Mouse (Mus musculus): ENCODE results near the gene Ptpdc1. TPM values are rescaled to one million over a fixed set of nuclear protein-coding genes. Genes with fewer than 3 reads are reported as not detected.

The Ptpdc1 gene
- total RNA-seq, 2 experiments from 2014 or later, result 21.3 to 23.5 TPM

DNA sequence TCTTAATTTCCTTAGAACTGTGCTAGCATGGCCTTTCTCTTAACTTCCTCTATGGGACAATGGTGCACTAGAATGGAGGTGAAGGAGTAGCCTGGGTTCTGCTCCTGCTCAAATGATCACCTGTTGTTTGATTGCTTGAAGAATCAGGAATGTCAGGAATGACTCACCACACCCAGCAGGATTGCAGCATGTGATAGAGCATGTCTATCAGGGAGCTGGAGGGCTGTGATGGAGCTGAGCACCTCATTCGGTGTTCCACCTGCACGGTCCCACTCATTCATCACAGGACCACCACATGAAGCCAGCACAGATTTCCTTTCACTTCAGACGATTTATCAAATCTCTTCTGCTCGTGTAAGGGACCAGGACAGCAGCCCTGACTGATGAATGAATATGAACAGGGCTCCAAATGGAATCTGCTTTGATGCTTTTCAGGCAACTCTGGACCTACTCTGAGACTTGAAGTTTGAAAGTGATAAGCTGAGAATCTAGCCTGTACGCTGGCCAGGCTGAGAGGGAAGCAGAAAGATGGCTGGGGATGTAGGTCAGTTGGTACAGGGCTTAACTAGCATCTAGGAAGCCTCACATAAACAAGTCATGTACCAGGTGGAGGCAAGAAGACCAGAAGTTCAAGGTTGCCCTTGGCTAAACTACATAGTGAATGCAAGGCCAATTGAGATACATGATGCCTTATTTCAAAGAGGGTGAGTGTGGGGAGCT lies 60.4 kb downstream of the Ptpdc1 start:
- intact Hi-C loops (cut with DNase I), result no loop called here
- DNase-seq (ENCODE audit: extremely low spot score in 1 of 2, low spot score in 2 of 2), result no peak

DNA sequence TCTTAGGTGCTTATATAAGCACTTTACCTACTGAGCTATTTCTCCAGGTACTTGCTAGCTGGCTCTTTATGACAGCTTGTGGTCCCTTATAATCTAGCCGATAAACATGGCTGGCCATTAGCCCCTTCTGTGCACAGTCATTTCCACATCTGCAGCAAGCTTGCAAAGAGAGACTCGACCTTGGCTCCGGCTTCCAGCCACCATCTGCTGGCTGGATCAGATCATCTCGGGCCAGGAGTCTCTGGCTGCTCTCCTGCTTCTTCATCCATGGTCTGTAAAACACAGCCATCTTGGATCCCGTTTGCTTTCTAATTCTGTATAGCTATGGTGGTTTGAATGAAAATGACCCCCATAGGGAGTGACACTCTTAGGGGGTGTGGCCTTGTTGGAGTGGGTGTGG lies 63.1 kb downstream of the Ptpdc1 start:
- intact Hi-C loops (cut with DNase I), result no loop called here
- no peak for DNase-seq (ENCODE audit: extremely low spot score in 1 of 2, low spot score in 2 of 2)

DNA sequence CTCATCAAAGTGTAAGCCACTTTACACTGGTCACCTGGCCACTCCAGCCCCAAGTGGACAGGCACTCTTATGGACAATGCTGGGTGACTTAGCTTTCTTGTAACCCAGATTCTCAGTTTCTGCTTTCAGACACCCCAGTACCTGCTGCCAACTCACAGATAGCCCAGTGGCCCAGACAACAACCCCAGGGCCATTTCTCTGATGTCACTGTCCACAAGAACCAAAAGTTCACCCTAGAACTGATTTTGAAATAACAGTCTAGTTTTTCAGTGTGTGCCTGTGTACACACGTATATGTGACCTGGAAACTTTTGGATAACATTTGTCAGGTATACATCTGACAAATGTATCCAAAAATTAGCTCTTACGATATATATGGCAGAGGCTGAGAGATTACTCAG lies 64.0 kb downstream of the Ptpdc1 start:
- intact Hi-C loops (cut with DNase I), result no loop called here
- DNase-seq (ENCODE audit: extremely low spot score in 1 of 2, low spot score in 2 of 2), result no peak

DNA sequence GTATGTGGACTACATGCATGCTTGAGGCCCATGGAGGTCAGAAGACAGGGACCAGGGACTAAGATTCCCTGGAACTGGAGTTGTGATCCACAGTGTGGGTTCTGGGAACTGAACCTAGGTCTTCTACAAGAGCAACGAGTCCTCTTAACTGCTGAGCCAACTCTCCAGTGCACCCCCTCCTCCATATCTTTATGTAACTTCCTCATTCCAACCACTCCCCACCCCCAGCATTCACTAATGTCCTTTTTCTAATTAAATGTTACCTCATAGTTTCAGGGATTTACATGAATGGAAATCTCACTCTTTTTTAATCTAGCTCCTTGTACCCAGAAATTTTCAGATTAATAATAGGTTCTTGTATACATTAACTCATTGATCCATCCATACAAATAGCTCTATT lies 69.5 kb downstream of the Ptpdc1 start:
- DNase-seq (ENCODE audit: extremely low spot score in 1 of 2, low spot score in 2 of 2), result no peak
- intact Hi-C loops (cut with DNase I), result no loop called here

DNA sequence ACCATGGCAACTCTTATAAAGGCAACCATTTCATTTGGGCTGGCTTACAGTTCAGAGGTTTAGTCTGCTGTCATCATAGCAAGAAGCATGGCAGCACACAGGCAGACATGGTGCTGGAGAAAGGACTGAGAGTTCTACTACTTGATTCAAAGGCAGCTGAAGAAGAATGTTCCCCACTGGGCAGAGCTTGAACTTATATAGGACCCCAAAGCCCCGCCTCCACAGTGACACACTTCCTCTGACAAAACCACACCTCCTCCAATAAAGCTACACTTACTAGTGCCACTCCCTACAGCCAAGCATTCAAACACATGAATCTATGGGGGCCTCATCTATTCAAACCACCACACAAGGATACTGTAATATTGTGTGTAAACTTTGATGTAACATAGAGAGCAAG lies 70.9 kb downstream of the Ptpdc1 start:
- no peak for DNase-seq (ENCODE audit: extremely low spot score in 1 of 2, low spot score in 2 of 2)
- intact Hi-C loops (cut with DNase I), result no loop called here

DNA sequence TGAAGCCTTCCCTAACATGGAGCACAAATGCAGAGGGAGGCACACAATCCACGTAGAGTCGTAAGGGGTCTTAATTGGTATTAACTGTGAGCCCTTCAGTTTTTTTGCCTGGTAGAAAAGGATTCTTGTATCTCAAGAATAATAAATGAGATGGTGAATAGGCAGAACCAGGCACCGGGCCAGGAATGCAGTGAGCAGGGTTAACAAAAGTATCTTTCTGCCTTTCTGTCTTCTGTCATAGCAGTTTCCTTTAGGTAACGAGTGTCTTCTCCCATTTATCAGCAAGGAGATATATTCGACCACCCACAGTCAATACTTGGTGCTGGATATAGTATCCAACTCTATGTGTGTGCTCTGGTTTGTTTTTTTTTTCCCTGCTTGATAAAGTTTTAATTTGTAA lies 72.0 kb downstream of the Ptpdc1 start:
- DNase-seq (ENCODE audit: extremely low spot score in 1 of 2, low spot score in 2 of 2), result no peak
- intact Hi-C loops (cut with DNase I), result no loop called here

DNA sequence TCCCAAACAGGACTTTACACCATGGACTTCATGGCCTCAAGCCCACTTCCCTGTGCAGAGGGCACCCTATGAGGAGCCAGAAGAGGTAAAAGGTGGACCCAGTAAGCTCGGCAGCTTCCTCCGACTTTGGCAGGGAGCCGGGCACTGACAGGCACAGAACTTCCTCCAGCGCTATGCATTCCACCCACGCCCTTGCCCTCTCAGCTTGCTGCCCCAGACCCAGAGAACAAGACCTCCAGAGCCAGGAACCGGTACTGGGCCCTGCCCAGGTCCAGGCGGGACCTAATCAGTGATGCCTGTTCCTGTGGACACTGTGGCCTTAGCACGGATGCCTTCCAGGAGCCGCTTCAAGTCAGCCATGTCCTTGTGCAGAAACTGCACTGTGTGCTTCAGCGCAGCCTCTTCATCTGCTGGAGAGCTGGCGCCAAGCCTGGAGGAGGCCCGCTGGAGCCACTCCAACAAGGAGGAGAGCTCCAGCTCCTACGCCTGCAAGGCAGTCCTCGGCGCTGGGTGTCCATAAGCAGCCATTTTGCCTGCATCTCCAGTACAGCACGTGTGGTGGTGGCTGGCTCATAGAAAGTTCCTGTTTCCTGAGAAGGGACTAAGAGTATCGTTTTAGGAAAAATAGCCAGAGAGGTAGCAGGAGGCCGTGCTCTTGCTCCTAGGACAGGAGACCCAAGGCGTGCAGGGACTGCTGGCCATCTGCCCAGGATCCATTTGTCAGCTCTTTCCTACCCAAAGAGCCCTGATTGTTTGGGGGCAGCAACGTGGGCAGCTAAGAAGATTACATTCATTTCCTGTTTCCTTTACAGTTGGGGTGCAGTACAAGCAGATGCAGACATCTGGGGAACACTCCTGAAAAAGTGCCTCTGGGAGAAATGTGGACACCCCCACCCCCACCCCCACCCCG lies 73.0 kb downstream of the Ptpdc1 start:
- DNase-seq (ENCODE audit: extremely low spot score in 1 of 2, low spot score in 2 of 2), result peak; percentile 88 to 94
- intact Hi-C loops (cut with DNase I), result no loop called here

DNA sequence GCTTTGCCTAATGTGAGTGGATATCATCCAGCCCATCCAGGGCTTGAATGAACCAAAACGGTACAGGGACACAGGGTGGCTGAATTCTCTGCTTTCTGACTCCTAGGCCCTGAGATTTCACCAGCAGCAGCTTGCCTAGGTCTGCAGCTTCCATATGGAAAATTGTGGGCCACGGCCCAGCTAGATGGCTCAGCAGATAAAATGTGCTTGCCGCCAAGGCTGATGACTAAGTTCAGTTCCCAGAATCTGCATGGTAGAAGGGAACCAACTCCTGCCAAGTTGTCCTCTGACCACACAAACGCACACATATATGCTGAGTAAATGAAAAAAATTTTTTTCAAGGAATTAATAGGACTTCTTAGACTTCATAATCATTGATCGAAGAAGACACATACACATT lies 77.2 kb downstream of the Ptpdc1 start:
- intact Hi-C loops (cut with DNase I), result no loop called here
- no peak for DNase-seq (ENCODE audit: extremely low spot score in 1 of 2, low spot score in 2 of 2)

DNA sequence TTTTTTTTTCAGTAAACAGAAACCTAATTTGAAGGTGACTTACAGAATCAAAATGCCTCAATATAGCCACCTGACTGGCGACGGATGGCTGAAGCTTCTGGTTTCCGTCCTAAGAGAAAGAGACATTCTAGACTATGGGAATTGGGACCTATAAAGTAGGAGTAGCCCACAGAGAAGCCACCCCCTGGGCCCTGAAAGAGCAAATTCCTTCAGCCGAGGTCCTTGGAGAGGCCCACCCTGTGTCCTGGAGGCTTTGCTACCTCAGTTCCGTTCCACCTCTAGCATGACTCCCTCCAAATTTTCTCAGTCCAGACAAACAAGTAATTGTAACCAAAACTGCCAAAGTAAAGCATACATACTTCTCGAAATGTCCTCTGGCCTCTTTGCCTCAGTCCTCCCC lies 77.8 kb downstream of the Ptpdc1 start:
- intact Hi-C loops (cut with DNase I), result no loop called here
- no peak for DNase-seq (ENCODE audit: extremely low spot score in 1 of 2, low spot score in 2 of 2)

DNA sequence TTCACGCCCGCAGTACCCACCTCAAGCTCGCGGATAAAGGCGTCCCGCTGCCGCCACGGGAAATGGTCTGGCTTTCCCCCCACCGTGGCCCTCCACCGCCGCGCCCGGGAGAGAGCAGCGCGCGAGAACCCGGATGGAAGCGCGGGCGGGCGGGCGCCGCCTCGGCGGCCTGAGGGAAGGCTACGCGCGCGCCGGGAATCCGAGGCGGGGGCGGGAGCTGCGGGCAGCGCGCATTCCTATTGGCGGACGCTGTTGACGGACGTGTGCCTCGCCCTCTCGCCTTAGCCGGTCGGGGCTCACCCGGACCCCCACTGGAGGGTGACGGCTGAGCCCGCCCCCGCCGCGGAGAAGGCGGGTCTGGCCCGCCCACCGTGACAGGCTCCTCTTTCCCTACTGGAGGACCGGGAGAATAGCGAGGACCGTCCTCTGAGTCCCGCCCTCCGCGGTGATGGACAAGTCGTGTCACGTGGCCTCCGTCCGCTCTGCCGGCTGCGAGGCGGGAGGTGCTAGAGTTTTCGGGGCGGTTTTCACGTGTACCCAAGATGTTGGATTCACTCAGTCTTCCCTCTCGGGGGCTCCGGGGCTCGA lies 79.0 kb downstream of the Ptpdc1 start:
- intact Hi-C loops (cut with DNase I), result no loop called here
- DNase-seq (ENCODE audit: extremely low spot score in 1 of 2, low spot score in 2 of 2), result peak; percentile 99 to 100

DNA sequence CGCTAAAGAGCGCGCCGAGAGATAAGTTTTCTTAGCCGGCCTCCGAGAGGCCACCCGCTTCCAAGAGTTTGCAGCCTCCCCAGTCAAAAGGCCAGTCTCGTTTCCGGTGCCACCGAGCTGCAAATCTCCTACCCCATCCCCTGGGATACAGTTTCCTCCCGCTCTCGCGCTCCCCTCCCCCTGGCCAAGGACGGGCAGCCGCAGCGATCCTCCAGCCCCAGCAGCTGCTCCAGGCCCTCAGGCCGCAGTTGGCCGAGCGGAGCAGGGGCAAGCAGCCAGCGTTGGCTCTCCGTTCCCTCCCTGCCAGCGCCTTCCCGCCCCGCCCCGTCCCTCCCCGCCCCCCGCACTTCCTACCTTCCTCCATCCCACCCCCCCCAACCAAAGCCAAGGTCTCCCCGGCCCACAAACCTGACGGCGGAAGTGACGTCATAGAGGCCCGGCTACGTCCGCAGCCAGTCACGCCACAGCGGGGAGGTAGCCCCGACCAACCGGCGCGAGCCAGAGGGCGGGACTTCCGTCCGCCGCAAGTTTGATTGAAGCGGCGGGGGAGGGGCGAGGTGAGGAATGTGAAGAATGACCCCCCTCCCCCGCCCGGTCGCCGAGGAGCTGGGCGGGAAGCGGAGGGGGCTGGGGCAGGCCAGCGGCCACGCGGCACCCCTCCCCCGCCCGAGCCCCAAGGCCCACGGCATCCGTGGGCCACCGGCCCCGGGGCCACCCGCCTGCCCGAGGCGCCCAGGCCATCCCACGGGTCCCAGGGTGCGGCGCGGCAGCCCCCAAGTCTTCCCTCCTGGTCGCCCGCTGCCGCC lies 79.8 kb downstream of the Ptpdc1 start:
- intact Hi-C loops (cut with DNase I), result no loop called here
- peak; percentile 96 to 100 for DNase-seq (ENCODE audit: extremely low spot score in 1 of 2, low spot score in 2 of 2)

DNA sequence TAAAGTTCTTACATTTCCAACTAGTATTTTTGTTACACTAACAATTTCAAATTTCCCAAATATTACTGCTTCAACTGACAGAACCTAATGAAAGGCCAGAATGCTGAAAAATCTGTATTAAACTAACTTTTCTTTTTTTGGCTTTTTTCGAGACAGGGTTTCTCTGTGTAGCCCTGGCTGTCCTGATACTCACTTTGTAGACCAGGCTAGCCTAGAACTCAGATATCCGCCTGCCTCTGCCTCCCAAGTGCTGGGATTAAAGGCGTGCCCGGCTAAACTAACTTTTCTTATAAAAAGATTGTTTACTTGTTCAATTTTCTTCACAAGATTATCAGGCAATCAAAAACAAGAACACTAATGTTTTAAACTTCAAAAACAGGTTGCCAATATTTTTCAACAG lies 80.6 kb downstream of the Ptpdc1 start:
- intact Hi-C loops (cut with DNase I), result no loop called here
- DNase-seq (ENCODE audit: extremely low spot score in 1 of 2, low spot score in 2 of 2), result no peak

DNA sequence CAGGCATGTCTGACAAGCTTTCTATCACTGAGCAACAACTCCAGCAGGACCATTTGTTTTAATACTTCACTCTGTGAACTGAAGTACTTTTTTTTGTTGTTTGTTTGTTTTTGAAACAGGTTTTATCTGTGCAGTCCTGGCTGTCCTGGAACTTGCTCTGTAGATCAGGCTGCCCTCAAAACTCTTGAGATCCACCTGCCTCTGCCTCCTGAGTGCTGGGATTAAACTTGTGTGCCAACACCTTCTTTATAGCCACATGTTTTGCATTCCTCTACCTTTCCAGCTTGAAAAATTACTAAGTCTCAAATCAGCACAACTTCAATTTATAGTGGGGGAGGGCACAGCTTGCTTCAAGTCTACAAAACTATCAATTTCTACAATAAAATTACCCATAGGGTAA lies 81.1 kb downstream of the Ptpdc1 start:
- no peak for DNase-seq (ENCODE audit: extremely low spot score in 1 of 2, low spot score in 2 of 2)
- intact Hi-C loops (cut with DNase I), result no loop called here

DNA sequence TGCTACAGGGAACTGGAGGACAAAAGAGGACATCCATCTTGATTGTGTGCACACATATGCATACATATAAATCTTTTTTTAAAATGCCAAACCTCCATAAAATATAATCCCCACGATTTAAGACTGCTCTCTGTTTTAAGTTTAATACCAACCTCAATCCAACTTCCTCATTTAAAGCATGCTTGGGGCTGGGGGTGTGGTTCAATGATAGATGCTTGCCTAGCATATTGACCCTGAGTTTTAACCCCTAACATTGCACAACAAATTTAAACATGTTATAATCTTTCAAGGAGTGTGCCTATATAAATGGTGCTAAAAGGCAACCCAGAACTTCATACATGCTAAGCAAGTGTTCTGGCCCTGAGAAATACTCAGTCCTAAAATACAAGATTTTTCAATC lies 85.0 kb downstream of the Ptpdc1 start:
- DNase-seq (ENCODE audit: extremely low spot score in 1 of 2, low spot score in 2 of 2), result no peak
- intact Hi-C loops (cut with DNase I), result no loop called here

DNA sequence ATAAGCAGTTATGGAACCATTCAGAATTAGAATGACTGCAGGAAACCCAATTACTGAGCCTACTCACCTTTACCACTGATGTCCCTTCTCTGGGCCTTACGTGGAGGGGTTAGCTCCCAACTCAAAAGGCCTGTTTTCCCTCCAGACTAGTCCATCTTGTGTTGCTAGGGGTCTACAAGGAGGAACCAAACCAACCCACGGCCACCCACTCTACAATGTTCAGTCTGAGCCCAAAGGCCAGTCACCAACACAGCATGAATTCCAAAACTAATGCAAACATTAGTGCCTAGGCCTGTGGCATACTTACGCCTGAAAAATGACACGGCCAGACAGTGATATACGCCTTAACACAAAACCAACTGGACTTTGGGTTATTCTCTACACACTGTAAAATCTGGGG lies 92.0 kb downstream of the Ptpdc1 start:
- DNase-seq (ENCODE audit: extremely low spot score in 1 of 2, low spot score in 2 of 2), result no peak
- intact Hi-C loops (cut with DNase I), result no loop called here

DNA sequence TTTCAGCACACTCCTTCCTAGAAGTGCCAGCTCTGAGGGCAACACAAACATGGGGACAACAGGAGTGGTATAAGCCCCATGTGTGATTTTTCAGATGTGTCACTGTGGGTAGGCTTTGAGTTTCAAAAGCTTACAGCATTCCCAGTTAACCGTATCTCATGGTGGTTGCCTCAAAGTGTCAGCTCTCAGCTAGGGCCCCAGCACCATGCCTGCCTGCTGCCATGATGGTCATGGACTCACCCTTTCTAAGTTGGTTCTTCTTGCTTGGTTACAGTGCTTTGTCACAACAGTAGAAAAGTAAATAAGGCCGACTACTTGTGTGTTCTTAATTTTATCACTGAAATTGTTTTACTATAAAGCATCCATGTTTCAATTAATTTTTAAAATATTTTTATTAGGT lies 94.0 kb downstream of the Ptpdc1 start:
- DNase-seq (ENCODE audit: extremely low spot score in 1 of 2, low spot score in 2 of 2), result no peak
- intact Hi-C loops (cut with DNase I), result no loop called here

DNA sequence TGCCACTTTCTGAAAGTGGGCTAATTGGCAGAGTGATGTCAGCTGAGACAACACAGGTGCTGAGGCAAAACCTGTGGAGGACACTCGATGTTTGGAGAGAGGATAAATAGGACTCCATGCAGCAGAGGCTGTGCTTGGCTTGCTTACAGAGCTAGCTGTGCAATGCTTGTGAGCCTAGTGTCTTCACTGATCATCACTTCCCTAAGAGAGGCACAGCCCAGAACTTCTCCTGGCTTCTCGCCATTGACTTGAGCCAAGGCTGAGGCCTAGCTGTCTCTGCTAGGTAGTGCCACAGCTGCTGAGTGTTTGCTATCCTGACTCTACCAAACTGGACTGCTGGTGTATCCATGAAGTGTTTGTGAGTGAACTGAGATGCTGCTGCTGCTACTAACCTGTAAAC lies 94.8 kb downstream of the Ptpdc1 start:
- DNase-seq (ENCODE audit: extremely low spot score in 1 of 2, low spot score in 2 of 2), result peak in 1 of 2 experiments; percentile 38
- intact Hi-C loops (cut with DNase I), result no loop called here

DNA sequence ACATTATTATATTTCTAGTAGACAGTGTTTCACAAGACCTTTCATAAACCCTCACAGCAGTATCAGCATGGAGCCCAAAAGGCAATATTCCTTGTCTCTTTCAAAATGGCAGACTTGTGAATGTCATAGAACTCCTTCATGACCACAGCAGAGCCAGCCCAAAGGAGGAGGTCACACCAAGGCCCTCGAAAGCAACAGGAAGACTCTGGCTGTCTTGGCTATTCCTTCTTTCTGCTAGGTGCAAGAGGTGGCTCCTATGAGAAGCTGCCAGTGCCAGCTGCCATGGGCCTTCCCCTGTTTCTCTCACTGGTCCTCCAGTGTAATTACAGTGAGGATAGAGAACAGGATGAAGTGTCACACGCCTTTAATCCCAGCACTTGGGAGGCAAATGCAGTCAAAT lies 96.4 kb downstream of the Ptpdc1 start:
- no peak for DNase-seq (ENCODE audit: extremely low spot score in 1 of 2, low spot score in 2 of 2)
- intact Hi-C loops (cut with DNase I), result loop anchor here (2.0 to 10.0 kb wide), 4 partner anchors 43 to 276 kb away; no protein-coding TSS in a partner anchor
